Mouse (Mus musculus): ENCODE data around the gene Gm20219. TPM values are rescaled to one million over a fixed set of nuclear protein-coding genes. Genes with fewer than 3 reads are reported as not detected.

The Gm20219 gene
- total RNA-seq (2021) = 1 to 10 TPM; 1.3 to 3.5 TPM

DNA sequence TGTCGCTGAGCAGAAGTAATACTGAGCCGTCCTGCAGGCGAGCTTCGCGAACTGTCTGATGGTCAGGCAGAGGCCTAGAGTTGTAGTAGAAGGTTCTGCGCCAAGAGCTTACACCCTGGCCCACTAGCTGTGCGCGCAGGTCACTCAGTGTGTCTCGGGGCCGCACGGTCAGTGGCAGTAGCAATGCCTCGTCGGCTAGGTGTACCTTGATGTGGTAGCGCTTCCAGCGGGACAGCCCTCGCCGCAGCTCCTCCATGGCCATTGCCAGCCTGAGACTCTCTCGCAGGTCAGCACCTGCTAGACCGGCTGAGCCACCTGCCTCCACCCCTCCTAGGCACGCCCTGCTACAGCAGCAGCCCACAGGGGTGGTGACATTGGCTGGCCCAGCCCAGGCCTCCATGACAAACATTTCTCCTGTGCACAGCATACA, at the start of gene Gm20219:
Gm20219 (minus strand) TSS at position 266 of the 430 bp plus-strand sequence.
- intact Hi-C loops (cut with DNase I) = loop anchor here (5.0 kb wide), 1 partner anchor 67 kb away; no protein-coding TSS in a partner anchor
- no peak for DNase-seq (ENCODE audit: low spot score in 2 of 2)

DNA sequence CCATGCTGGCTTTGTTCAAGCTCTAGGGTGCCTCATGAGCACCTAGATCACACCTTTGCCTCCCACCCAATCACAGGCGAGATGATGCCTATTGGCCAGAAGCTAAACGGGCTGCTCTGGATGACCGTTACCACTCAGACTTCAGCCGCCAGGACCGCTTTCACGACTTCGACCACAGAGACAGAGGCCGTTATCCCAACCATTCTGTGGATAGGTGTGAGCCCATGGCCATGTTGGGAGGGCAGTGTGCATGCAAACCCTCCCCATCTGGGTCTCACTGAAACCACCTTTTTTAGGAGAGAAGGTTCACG, 49.8 kb upstream of the Gm20219 start:
- DNase-seq (ENCODE audit: low spot score in 2 of 2) = no peak
- intact Hi-C loops (cut with DNase I) = no loop called here

- intact Hi-C loops (cut with DNase I) = no loop called here
- DNase-seq (ENCODE audit: low spot score in 2 of 2) = no peak
Observed at GRCm38 (mm10) chr17:56603186-56604069, 49.2 kb upstream of the Gm20219 start.

- no peak for DNase-seq (ENCODE audit: low spot score in 2 of 2)
- intact Hi-C loops (cut with DNase I) = no loop called here
Observed at GRCm38 (mm10) chr17:56593527-56594271, 39.5 kb upstream of the Gm20219 start.

DNA sequence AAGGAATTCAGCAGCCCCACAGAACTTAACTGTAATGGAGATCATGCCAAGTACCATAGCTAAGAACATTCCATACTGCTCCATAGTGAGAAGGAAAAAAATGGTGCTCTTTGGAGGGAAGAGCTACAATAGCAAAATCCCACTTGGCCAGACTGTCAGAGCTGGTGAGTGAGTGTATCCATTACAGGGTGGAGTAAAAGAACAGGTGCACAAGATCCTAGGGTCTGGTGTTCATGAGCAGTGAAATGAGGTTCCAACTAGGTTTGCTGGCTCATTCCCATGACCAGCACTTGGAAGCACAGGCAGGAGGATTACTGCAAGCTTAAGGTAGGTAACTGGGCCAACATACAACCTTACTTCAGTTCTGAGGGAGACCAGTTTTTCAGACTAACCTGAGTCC, 38.4 kb upstream of the Gm20219 start:
- no peak for DNase-seq (ENCODE audit: low spot score in 2 of 2)
- intact Hi-C loops (cut with DNase I) = no loop called here

DNA sequence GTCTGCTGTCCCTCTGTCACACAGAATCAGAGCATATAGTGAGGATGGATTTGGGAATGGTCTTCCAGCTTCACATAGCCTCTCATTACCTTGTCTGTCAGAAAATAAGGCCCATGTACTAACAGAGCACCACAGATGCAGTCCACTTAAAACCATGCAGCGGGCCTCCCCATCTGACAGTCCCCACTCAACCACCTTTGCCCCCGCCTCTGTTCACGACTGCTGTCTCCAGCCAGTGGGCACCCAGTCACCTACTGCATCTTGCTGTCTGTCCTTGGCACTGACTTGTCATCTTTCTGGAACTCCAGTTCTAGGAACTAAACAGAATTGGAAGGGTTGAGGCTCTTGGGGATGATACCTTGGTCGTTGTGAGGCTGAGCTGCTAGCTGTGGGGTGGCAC, 34.7 kb upstream of the Gm20219 start:
- intact Hi-C loops (cut with DNase I) = no loop called here
- no peak for DNase-seq (ENCODE audit: low spot score in 2 of 2)

DNA sequence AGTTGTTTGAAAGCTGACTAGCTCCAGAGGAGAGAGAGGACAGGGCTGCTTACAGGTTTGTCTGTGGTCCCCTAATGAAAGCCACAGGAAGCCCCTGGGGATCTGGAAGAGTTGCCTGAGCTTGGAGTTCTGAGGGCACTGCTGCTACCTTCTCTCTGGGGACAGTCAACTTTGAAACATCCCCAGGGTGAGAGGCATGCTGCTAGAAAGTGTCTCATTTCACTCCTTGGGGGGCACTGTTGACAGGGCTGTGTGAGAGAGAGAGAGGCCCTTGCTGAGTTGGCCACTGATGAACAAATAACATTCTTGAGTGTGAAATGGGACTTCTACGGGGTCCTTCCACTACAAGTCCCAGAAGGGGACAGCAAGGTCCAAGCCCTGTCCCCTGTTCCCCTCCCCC, 33.6 kb upstream of the Gm20219 start:
- DNase-seq (ENCODE audit: low spot score in 2 of 2) = no peak
- intact Hi-C loops (cut with DNase I) = no loop called here

- DNase-seq (ENCODE audit: low spot score in 2 of 2) = no peak
- intact Hi-C loops (cut with DNase I) = loop anchor here (2.0 kb wide), 1 partner anchor 88 kb away; the partner anchor contains the start of gene Ranbp3
Observed at GRCm38 (mm10) chr17:56585171-56585821, 31.1 kb upstream of the Gm20219 start.

- DNase-seq (ENCODE audit: low spot score in 2 of 2) = peak; percentile 100
- intact Hi-C loops (cut with DNase I) = loop anchor here (2.0 kb wide), 1 partner anchor 88 kb away; the partner anchor contains the start of gene Ranbp3
Observed at GRCm38 (mm10) chr17:56584257-56585130, 30.3 kb upstream of the Gm20219 start, which contains the start of the genes Safb2 and Safb. Gene Safb2 (minus strand): TSS chr17:56584585. Gene Safb (plus strand): TSS chr17:56584825.

DNA sequence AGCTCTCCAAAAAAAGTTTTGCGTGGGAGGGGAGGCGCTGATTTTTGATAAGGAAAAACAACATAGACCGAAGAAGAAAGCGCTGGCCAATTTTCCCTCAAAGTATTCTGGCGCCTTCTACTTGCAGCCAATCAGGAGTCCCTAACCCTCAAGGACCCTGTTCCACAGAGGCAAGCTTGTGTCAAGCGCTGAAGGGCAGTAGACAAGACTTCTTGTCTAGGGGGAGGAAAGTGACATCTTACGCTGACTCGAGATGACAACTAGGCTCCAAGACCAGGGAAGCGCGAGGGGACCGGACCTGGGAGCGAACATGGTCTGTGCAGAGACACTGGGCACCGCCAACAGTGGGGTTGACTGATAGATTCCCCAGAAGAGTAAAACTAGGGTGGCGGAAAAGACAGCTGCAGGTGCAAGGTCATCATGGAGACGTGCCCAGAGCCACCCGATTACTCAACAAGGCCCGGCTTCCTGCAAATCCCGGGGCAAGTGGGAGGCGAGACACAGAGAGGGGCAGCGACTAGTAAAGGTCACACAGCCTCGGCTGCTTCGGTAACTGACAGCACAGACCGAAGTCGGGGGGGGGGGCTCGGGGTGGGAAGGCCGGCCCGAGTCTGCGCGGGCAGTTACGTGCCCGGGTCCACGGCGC, 29.5 kb upstream of the Gm20219 start:
- intact Hi-C loops (cut with DNase I) = loop anchor here (2.0 kb wide), 1 partner anchor 89 kb away; the partner anchor contains the start of gene Ranbp3
- peak; percentile 24 to 29 for DNase-seq (ENCODE audit: low spot score in 2 of 2)

GRCm38 (mm10) chr17:56583071-56583470, 28.9 kb upstream of the Gm20219 start:
- intact Hi-C loops (cut with DNase I) = no loop called here
- DNase-seq (ENCODE audit: low spot score in 2 of 2) = no peak

GRCm38 (mm10) chr17:56572939-56573338, 18.8 kb upstream of the Gm20219 start:
- DNase-seq (ENCODE audit: low spot score in 2 of 2) = no peak
- intact Hi-C loops (cut with DNase I) = no loop called here

GRCm38 (mm10) chr17:56572154-56572553, 18.0 kb upstream of the Gm20219 start:
- intact Hi-C loops (cut with DNase I) = no loop called here
- DNase-seq (ENCODE audit: low spot score in 2 of 2) = no peak

- DNase-seq (ENCODE audit: low spot score in 2 of 2) = no peak
- intact Hi-C loops (cut with DNase I) = no loop called here
Observed at GRCm38 (mm10) chr17:56570287-56570686, 16.1 kb upstream of the Gm20219 start.

GRCm38 (mm10) chr17:56567370-56567769, 13.2 kb upstream of the Gm20219 start:
- no peak for DNase-seq (ENCODE audit: low spot score in 2 of 2)
- intact Hi-C loops (cut with DNase I) = no loop called here

DNA sequence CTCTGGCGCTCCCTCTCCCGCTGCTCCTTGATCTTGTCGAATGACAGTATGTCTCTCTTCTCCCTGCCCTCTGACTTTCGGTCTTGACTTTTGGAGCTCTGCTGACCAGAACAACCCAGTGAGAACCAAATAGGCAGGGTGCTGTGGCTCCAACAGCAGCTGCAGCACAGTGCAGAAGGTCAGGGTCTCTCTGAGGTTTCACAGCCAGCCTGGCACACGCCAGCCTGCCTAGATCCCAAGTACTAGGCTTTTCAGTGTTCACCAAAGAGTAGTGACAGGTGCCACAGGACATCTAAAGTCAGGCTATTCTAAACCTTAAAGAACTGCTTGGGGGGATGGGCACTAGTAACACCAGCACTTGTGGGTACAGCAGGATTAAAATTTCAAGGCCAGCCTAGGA, 12.7 kb upstream of the Gm20219 start:
- DNase-seq (ENCODE audit: low spot score in 2 of 2) = no peak
- intact Hi-C loops (cut with DNase I) = no loop called here

DNA sequence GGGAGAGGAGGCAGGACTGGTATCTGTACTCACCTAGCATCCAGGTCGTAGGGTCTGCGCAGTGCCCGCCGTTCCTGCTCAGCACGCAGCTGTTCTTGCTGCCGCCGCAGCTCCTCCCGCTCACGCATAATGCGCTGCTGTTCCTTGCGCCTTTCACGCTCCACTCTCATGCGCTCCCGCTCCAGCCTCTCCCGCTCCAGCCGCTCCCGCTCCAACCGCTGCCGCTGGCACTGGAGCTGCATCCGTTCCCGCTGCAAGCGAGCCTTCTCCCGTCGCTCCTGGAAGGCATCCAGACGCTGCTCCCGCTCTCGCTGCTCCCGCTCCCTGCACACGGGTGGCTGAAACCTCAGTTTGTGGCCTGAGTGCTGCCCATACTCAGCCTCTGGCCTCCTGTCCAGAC, 12.1 kb upstream of the Gm20219 start:
- intact Hi-C loops (cut with DNase I) = no loop called here
- no peak for DNase-seq (ENCODE audit: low spot score in 2 of 2)

GRCm38 (mm10) chr17:56561866-56562265, 7.7 kb upstream of the Gm20219 start:
- no peak for DNase-seq (ENCODE audit: low spot score in 2 of 2)

DNA sequence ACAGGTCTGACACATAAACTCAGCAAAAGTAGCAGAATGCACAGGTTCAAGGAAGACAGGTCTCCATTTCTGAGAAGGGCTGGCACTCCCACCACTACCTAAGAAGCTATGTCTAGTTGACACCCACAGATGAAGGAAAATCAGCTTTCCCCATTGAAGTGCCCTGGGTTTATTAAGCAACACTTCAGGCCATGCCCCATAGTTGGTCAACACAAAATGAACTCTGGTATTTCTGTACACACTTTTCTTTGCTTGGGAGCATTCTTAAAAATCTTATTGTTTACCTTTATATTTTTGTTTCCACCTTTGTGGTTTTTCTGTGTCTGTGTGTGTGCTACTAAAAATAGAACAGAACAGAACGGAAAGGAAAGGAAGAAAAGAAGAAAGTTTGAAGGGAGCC, 5.9 kb upstream of the Gm20219 start:
- intact Hi-C loops (cut with DNase I) = no loop called here

More at GRCm38 (mm10) chr17:56561866-56562265, 7.7 kb upstream of the Gm20219 start:
- intact Hi-C loops (cut with DNase I) = no loop called here

More for the DNA sequence above, 5.9 kb upstream of the Gm20219 start:
- DNase-seq (ENCODE audit: low spot score in 2 of 2) = no peak
